17 mouse cellular contexts compared by ENCODE assay signal in the genomic region with DNA sequence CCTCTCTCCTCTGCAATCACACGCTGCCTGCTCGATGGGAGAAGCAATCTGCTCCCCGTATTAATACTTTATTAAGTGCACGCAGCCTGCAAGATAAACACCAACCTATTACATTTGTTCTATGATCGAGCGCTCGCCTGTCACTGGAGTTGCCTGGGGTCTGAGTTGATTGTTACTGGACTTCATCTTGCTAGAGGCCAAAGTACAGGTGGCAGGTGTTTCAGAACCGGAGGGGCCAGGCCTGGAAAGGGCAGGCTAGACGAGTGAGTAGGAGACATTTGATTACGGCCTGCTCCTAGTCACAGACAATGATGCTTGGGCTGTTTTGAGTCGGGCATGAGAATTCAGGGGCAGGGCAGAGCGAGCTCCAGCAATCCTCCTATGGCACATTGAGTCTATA.
A peak's percentile ranks its signal among the peaks of the same experiment; 100 is the strongest.
DNase-seq lines count a peak whose midpoint lies in the region; ATAC-seq lines count a peak whose summit lies in the region.
"Had no signal": no experiment of that assay in that cellular context is flagged by ENCODE, and none has a peak within 500 bp of the region (broad histone marks: within the 10 kb centered on the region; RNA-seq: fewer than 3 reads in every experiment).

No protein-coding gene starts in this region.

- peaks cover 20% of the 10 kb centered on the region for H3K4me1 ChIP-seq in forebrain, embryonic 15.5 days
- H3K4me1 ChIP-seq in forebrain, embryonic 12.5 days, result peaks cover 22% of the 10 kb centered on the region
- peaks cover 10% of the 10 kb centered on the region for H3K4me1 ChIP-seq in hindbrain, embryonic 14.5 days (replicated peaks; ENCODE audit: control insufficient read depth, insufficient read depth, low read length)
- H3K4me1 ChIP-seq in hindbrain, embryonic 12.5 days, result peaks cover 22% of the 10 kb centered on the region
- peaks cover 10% of the 10 kb centered on the region; the same call in 1 of the 2 replicates for H3K4me1 ChIP-seq in neural tube, embryonic 14.5 days (ENCODE audit: control insufficient read depth, insufficient read depth, low read length)
- peaks cover 21% of the 10 kb centered on the region for H3K4me1 ChIP-seq in neural tube, embryonic 15.5 days
- H3K4me1 ChIP-seq: embryonic facial prominence, embryonic 15.5 days had no signal

- no peak for ATAC-seq in forebrain, embryonic 15.5 days (replicated peaks)
- no peak for ATAC-seq in forebrain, embryonic 12.5 days (ENCODE audit: low FRiP score)
- ATAC-seq in hindbrain, embryonic 14.5 days (ENCODE audit: low FRiP score), result no peak
- no peak for ATAC-seq in hindbrain, embryonic 12.5 days (ENCODE audit: low FRiP score)
- ATAC-seq in neural tube, embryonic 14.5 days (ENCODE audit: low read depth), result no peak
- ATAC-seq in neural tube, embryonic 15.5 days (ENCODE audit: low FRiP score), result no peak

- WGBS in forebrain, embryonic 15.5 days, result 41% methylated on average over 12 of the region's 12 CpGs
- WGBS in forebrain, embryonic 12.5 days, result 48% methylated on average over 12 of the region's 12 CpGs
- 44% methylated on average over 12 of the region's 12 CpGs for WGBS in hindbrain, embryonic 14.5 days
- 57% methylated on average over 12 of the region's 12 CpGs for WGBS in hindbrain, embryonic 12.5 days
- 51% methylated on average over 12 of the region's 12 CpGs for WGBS in neural tube, embryonic 14.5 days
- 46% methylated on average over 12 of the region's 12 CpGs for WGBS in neural tube, embryonic 15.5 days

- no peaks in the 10 kb centered on the region for H3K27me3 ChIP-seq in forebrain, embryonic 15.5 days
- H3K27me3 ChIP-seq in forebrain, embryonic 12.5 days, result peaks cover 4% of the 10 kb centered on the region; the same call in 1 of the 2 replicates
- H3K27me3 ChIP-seq in hindbrain, embryonic 14.5 days (ENCODE audit: control insufficient read depth, insufficient read depth, low read length), result no peaks in the 10 kb centered on the region
- 0 out of 2 replicates have a peak, but pooled peaks cover 4% of the 10 kb centered on the region for H3K27me3 ChIP-seq in hindbrain, embryonic 12.5 days
- no peaks in the 10 kb centered on the region for H3K27me3 ChIP-seq in neural tube, embryonic 14.5 days (ENCODE audit: control insufficient read depth, insufficient read depth, low read length)
- no peaks in the 10 kb centered on the region for H3K27me3 ChIP-seq in neural tube, embryonic 15.5 days (replicated peaks)
- H3K27me3 ChIP-seq: embryonic facial prominence, embryonic 15.5 days had no signal

- no peak overlapping the region for H3K4me3 ChIP-seq in forebrain, embryonic 15.5 days
- H3K4me3 ChIP-seq in forebrain, embryonic 12.5 days (replicated peaks), result no peak overlapping the region
- no peak overlapping the region for H3K4me3 ChIP-seq in hindbrain, embryonic 14.5 days (replicated peaks; ENCODE audit: low read length)
- H3K4me3 ChIP-seq in hindbrain, embryonic 12.5 days, result no peak overlapping the region
- H3K4me3 ChIP-seq in neural tube, embryonic 14.5 days (ENCODE audit: low read depth, low read length), result no peak overlapping the region
- H3K4me3 ChIP-seq in neural tube, embryonic 15.5 days (replicated peaks), result no peak overlapping the region
- H3K4me3 ChIP-seq: embryonic facial prominence, embryonic 15.5 days; erythroblast, embryonic 14.5 days; heart, embryonic 10.5 days had no signal

- no peak for DNase-seq in hindbrain, embryonic 14.5 days (ENCODE audit: low spot score)
- DNase-seq in neural tube, embryonic 10.5 days (ENCODE audit: extremely low spot score, low spot score), result no peak
- DNase-seq in embryo, embryonic 9.5 days (ENCODE audit: extremely low spot score), result no peak
- DNase-seq: adrenal gland, adult 2 months; cerebellum, adult 2 months; cerebellum, postnatal 10 days; gastrocnemius, postnatal 10 days; heart, adult 18-20 months; heart, postnatal 10 days had no signal

- H3K4me2 ChIP-seq in forebrain, embryonic 15.5 days (replicated peaks), result no peak overlapping the region
- H3K4me2 ChIP-seq in forebrain, embryonic 12.5 days, result no peak overlapping the region
- no peak overlapping the region for H3K4me2 ChIP-seq in hindbrain, embryonic 14.5 days (replicated peaks)
- H3K4me2 ChIP-seq in hindbrain, embryonic 12.5 days (replicated peaks), result no peak overlapping the region
- no peak overlapping the region for H3K4me2 ChIP-seq in neural tube, embryonic 14.5 days (ENCODE audit: low read depth, low read length)
- no peak overlapping the region for H3K4me2 ChIP-seq in neural tube, embryonic 15.5 days
- H3K4me2 ChIP-seq: embryonic facial prominence, embryonic 15.5 days had no signal

- H3K36me3 ChIP-seq in forebrain, embryonic 15.5 days, result no peaks in the 10 kb centered on the region
- no peaks in the 10 kb centered on the region for H3K36me3 ChIP-seq in forebrain, embryonic 12.5 days (replicated peaks)
- H3K36me3 ChIP-seq in hindbrain, embryonic 14.5 days (replicated peaks; ENCODE audit: control insufficient read depth, insufficient read depth), result no peaks in the 10 kb centered on the region
- H3K36me3 ChIP-seq in hindbrain, embryonic 12.5 days, result no peaks in the 10 kb centered on the region
- no peaks in the 10 kb centered on the region for H3K36me3 ChIP-seq in neural tube, embryonic 14.5 days (ENCODE audit: control insufficient read depth, insufficient read depth, low read length)
- H3K36me3 ChIP-seq in neural tube, embryonic 15.5 days, result no peaks in the 10 kb centered on the region
- H3K36me3 ChIP-seq: embryonic facial prominence, embryonic 15.5 days; heart, embryonic 10.5 days had no signal

- H3K27ac ChIP-seq in forebrain, embryonic 15.5 days (replicated peaks), result 0 out of 2 replicates have a peak overlapping the region, but pooled peaks have one; percentile 15
- H3K27ac ChIP-seq in forebrain, embryonic 12.5 days, result no peak overlapping the region
- H3K27ac ChIP-seq in hindbrain, embryonic 14.5 days, result 0 out of 2 replicates have a peak overlapping the region, but pooled peaks have one; percentile 20
- no peak overlapping the region; the same call in 1 of the 2 replicates for H3K27ac ChIP-seq in hindbrain, embryonic 12.5 days
- H3K27ac ChIP-seq in neural tube, embryonic 14.5 days (ENCODE audit: low read depth, low read length), result 0 out of 2 replicates have a peak overlapping the region, but pooled peaks have one; percentile 22
- H3K27ac ChIP-seq in neural tube, embryonic 15.5 days (replicated peaks), result peak overlapping the region; percentile 19; the same call in 1 of the 2 replicates
- H3K27ac ChIP-seq: embryonic facial prominence, embryonic 15.5 days; heart, embryonic 10.5 days had no signal

- H3K9ac ChIP-seq in forebrain, embryonic 15.5 days (replicated peaks), result no peak overlapping the region
- H3K9ac ChIP-seq in forebrain, embryonic 12.5 days, result no peak overlapping the region
- no peak overlapping the region; the same call in 1 of the 2 replicates for H3K9ac ChIP-seq in hindbrain, embryonic 14.5 days
- H3K9ac ChIP-seq in hindbrain, embryonic 12.5 days, result no peak overlapping the region
- no peak overlapping the region for H3K9ac ChIP-seq in neural tube, embryonic 14.5 days (replicated peaks; ENCODE audit: low read depth, low read length)
- no peak overlapping the region for H3K9ac ChIP-seq in neural tube, embryonic 15.5 days (replicated peaks)
- H3K9ac ChIP-seq: embryonic facial prominence, embryonic 15.5 days had no signal

- H3K9me3 ChIP-seq in forebrain, embryonic 15.5 days, result no peaks in the 10 kb centered on the region
- no peaks in the 10 kb centered on the region for H3K9me3 ChIP-seq in forebrain, embryonic 12.5 days
- H3K9me3 ChIP-seq in hindbrain, embryonic 14.5 days (ENCODE audit: control insufficient read depth, low read length), result no peaks in the 10 kb centered on the region
- H3K9me3 ChIP-seq in hindbrain, embryonic 12.5 days (replicated peaks), result no peaks in the 10 kb centered on the region
- no peaks in the 10 kb centered on the region for H3K9me3 ChIP-seq in neural tube, embryonic 14.5 days (ENCODE audit: control insufficient read depth, low read length)
- no peaks in the 10 kb centered on the region for H3K9me3 ChIP-seq in neural tube, embryonic 15.5 days (replicated peaks)
- H3K9me3 ChIP-seq: embryonic facial prominence, embryonic 15.5 days; heart, embryonic 10.5 days had no signal

Comparison
In these comparisons a context has a peak if more than half of its experiments do, and no peak if none do; other contexts are left out.
1. H3K27ac ChIP-seq: peak in forebrain, embryonic 15.5 days (single experiment), hindbrain, embryonic 14.5 days (single experiment), neural tube, embryonic 14.5 days (single experiment) and neural tube, embryonic 15.5 days (single experiment); none in forebrain, embryonic 12.5 days (single experiment) and hindbrain, embryonic 12.5 days (single experiment).